Mouse (Mus musculus) testis, adult 2 months (tissue): ENCODE results near the gene Rnf31.

Source experiments
- CTCF ChIP-seq: fragments of 200-500 bp; IDR thresholded peaks from 2 replicates; pipeline ENCODE4 v1.5.1; 2012; ENCODE audit warnings: low read depth, mild to moderate bottlenecking, inconsistent platforms, low read length, moderate library complexity; ENCODE audit not compliant: control insufficient read depth, insufficient read depth, insufficient replicate concordance
- POLR2A ChIP-seq: fragments of 200-500 bp; IDR thresholded peaks from 2 replicates; pipeline ENCODE4 v1.6.1; 2012; ENCODE audit warnings: low read depth, mild to moderate bottlenecking, inconsistent platforms, low read length, moderate library complexity; ENCODE audit not compliant: control insufficient read depth

DNA sequence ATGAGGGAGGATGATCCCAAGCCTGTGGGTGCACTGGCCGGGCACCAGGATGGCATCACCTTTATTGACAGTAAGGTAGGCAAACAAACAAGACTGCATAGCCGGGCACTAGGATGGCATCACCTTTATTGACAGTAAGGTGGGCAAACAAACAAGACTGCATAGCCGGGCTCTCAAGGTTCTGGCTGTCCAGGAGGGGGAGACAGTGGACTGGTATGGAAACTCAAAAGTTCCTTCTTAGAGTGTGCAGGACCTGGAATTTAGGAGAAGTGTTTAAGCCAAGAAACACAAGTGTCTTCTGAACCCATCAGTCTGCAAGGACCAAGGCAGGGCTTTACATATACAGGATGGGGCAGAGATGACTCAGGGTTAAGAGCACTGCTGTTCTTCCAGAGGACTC lies 25.8 kb upstream of the Rnf31 start:
- TF ChIP-seq CTCF, result no peak
- no peak for TF ChIP-seq POLR2A
